Mouse (Mus musculus) bone marrow, adult 2 months (tissue): ENCODE results near the gene Mcl1.

ENCODE experiments used
- CTCF ChIP-seq: fragments of 200-500 bp; IDR thresholded peaks from 2 replicates; pipeline ENCODE4 v1.5.1; 2011; ENCODE audit warnings: low read length, control low read depth; ENCODE audit not compliant: control insufficient read depth, insufficient read depth
- POLR2A ChIP-seq: fragments of 200-500 bp; IDR thresholded peaks from 2 replicates; pipeline ENCODE4 v1.6.1; 2011; ENCODE audit warnings: low read depth, mild to moderate bottlenecking, control low read depth, low read length, borderline replicate concordance; ENCODE audit not compliant: control insufficient read depth

DNA sequence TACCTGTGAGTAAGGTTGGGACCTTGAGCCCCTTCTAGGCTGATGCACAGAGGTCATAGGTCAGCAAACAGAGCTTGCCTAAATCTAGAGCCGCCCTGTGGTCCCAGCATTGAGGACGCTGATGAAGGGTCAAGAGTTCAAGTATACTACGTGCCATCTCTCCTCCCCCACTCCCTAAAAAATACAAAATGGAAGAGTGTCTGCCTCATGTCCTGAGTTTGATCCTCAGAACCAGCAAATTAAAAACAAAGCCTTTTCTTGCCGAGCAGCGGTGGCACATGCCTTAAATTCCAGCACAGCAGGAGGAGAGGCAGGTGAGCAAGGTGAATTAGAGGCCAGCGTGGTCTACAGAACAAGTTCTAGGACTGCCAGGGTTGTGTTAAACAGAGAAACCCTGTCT is 5.7 kb upstream of the Mcl1 start:
- TF ChIP-seq CTCF, result no peak
- no peak for TF ChIP-seq POLR2A
